Mouse (Mus musculus) CD4-positive, CD25-positive, alpha-beta regulatory T cell, adult 4 months (primary cell): ENCODE results near the gene Hist1h2bk. TPM values are rescaled to one million over a fixed set of nuclear protein-coding genes. Genes with fewer than 3 reads are reported as not detected.
A peak's percentile ranks its signal among the peaks of the same experiment; 100 is the strongest.
"Not testable (repeated sequence)": the region's sequence is repeated elsewhere in the genome, so short reads cannot be mapped to it uniquely, and the experiment has no call there.

Experiments used
- ATAC-seq: one replicate; pipeline ENCODE4 v1.8.0; 2017
- polyA plus RNA-seq, 2 experiments: library from polyadenylated mRNA; unstranded; fragments of 100-300 nt; shearing (Covaris generic); gene quantifications; one replicate each; pipeline ENCODE4 v1.2.1; 2017

Hist1h2bk gene
- polyA plus RNA-seq, 2 experiments from 2014 or later = 4.8 TPM; not detected in 1

DNA sequence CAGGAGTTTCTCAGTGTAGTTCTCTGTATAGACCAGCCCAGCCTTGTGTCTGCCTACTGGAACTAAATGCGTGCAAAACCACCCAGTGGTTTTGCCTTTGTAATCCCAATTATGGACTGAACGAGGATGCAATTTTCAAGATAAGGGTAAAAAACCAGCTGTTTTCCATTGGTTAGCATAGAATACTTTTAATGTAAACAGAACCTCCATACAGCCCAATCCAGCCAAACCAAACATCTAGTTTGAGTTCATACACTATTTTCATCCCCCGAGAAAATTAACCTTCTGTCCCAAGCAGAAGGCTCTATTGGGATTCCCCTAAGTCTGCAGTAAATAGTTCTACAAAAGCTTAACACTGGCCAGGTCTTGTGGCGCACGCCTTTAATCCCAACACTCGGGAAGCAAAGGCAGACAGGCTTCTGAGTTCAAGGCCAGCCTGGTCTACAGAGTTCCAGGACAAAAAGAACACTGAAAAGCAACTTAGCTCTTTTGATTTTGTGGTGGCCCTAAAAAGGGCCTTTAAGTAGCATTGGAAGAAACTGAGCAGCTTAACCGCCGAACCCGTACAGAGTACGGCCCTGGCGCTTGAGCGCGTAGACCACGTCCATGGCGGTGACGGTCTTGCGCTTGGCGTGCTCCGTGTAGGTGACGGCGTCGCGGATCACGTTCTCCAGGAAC, 4.9 kb downstream of the Hist1h2bk start:
- no peak for ATAC-seq

DNA sequence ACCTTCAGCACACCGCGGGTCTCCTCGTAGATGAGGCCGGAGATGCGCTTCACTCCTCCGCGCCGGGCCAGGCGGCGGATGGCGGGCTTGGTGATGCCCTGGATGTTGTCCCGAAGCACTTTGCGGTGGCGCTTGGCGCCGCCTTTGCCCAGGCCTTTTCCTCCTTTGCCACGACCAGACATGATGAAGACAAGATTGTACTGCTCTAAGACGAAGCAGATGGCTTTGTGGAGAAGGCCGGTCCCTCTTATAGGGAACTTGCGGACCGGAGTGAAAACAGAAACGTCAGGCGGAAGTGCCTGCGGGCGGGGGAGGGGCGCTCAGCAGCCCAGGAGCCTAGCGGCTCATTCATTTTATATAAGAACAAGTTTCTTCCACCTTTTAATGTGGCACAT, 5.5 kb downstream of the Hist1h2bk start, which contains the start of gene Hist1h4i:
Hist1h4i (minus strand) TSS at position 221 of the 395 bp plus-strand sequence.
- peak; percentile 64 for ATAC-seq

GRCm38 (mm10) chr13:22041651-22042567, 6.2 kb downstream of the Hist1h2bk start:
- no peak for ATAC-seq

DNA sequence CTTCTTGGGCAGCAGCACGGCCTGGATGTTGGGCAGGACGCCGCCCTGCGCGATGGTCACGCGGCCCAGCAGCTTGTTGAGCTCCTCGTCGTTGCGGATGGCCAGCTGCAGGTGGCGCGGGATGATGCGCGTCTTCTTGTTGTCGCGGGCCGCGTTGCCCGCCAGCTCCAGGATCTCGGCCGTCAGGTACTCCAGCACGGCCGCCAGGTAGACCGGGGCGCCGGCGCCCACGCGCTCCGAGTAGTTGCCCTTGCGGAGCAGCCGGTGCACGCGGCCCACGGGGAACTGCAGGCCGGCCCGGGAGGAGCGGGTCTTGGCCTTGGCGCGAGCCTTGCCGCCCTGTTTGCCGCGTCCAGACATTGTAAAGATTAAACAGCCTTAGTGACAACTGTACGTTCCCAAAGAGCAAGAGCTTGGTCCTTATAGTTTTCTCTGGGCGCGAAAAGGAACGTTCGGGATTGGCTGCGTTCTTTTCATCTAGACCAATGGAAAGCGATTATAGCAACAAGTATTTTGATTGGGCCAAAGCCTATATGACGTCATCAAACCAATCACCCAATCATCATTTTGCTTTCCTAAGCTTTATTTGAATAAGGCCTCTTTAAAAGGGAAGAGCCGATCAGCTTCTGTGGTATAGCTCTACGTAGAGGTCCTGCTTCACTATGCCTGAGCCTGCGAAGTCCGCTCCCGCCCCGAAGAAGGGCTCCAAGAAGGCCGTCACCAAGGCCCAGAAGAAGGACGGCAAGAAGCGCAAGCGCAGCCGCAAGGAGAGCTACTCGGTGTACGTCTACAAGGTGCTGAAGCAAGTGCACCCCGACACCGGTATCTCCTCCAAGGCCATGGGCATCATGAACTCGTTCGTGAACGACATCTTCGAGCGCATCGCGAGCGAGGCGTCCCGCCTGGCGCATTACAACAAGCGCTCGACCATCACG, 7.2 kb downstream of the Hist1h2bk start, which contains the start of the genes Hist1h2ag and Hist1h2bj:
Hist1h2ag (minus strand) TSS at position 377 of the 935 bp plus-strand sequence.
Hist1h2bj (plus strand) TSS at position 647 of the 935 bp plus-strand sequence.
- ATAC-seq = peak; percentile 90

DNA sequence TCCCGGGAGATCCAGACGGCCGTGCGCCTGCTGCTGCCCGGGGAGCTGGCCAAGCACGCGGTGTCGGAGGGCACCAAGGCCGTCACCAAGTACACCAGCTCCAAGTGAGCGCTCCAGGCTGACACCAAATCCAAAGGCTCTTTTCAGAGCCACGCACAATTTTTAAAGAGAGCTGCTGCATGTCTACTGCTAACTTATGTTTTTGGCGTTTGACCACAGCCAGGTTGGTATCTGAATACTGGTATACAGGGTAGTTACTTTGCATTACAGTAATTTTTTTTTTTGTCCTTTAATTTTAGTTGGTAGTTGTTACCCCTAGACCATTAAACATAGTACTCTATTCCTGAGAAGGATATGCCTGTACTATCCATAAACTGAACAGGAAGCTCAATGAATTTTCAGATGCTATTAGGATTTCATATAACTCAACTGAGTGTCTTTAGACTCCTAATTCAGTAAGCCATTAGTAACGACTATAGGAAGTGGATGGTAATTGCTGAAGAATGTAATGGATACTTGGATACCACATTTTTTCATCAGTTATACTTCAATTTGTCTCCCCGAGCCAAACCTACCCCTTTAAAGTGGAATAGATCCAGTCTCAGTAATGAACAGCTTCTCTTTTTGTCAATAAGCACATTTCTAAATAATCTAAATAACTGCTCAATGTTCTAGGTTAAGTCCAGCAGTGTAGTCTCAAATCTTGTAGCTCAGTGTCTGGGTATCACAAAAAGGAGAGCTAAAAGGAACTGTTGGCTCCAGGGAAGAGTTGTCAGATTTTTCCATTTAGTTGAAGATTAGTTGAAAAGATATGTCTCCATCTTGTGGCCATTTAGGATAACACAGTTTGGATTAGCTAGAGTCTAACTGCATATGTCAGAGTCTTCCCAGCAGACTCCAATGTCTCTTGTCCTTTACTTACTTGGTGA, 8.1 kb downstream of the Hist1h2bk start:
- no peak for ATAC-seq

- no peak for ATAC-seq
Measured at GRCm38 (mm10) chr13:22044432-22045155, 8.9 kb downstream of the Hist1h2bk start.

DNA sequence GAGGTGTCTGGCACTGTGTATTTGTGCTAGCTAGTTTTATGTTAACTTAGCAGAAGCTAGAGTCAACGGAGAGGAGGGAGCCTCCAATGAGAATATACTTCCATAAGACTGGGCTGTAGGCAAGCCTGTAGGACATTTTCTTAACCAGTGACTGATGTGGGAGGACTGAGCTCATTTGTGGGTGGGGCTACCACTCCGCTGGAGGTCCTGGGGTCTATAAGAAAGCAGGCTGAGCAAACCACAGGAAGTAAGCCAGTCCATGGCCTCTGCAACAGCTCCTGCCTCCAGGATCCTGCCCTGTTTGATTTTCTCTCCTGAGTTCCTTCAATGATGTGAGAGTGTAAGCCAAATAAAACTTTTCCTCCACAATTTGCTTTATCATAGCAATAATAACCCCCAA, 9.6 kb downstream of the Hist1h2bk start:
- ATAC-seq = no peak

- no peak for ATAC-seq
Measured at GRCm38 (mm10) chr13:22049041-22049440, 13.4 kb downstream of the Hist1h2bk start.

- ATAC-seq = peak; percentile 59
Measured at GRCm38 (mm10) chr13:22049737-22050440, 14.2 kb downstream of the Hist1h2bk start.

GRCm38 (mm10) chr13:22050591-22051522, 15.2 kb downstream of the Hist1h2bk start:
- peak; percentile 92 for ATAC-seq

- no peak for ATAC-seq
Measured at GRCm38 (mm10) chr13:22051523-22051859, 15.8 kb downstream of the Hist1h2bk start.

DNA sequence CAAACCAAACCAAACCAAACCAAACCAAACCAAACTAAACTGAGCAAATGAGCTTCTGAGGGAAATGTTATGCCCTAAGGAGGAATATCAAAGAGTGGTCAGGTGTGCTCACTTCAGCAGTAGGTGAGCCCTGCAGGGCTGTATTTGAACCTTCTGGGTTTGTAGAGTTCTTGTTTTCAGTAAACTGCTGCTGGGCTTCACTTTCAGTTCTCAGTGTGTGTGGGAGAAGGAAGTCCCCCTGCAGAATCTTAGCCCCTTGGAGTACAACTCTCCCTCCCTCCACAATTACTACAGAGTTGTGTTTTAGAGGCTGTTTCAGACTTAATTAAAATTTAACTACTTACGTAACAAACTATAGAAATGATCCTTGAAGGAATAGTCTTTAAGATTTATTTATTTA, 18.1 kb downstream of the Hist1h2bk start:
- no peak for ATAC-seq

DNA sequence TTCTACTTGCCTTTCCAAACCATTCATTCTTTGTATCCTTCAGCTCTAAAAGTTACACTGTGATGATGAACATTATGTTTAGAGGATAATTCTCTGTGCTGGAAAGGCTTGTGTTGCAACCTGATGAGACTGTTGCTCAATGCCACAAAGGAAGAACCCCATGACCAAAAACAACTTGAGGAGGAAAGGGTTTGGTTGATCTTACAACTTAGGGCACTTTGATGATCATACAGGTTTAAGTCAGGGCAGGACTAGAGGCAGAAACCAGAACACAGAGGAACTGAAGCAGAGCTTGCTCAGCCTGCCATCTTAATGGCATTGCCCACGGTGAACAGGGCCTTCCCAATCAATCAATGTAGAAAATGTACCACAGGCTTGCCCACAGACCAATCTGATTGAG, 25.8 kb downstream of the Hist1h2bk start:
- ATAC-seq = no peak

GRCm38 (mm10) chr13:22063468-22063867, 27.8 kb downstream of the Hist1h2bk start:
- ATAC-seq = no peak

GRCm38 (mm10) chr13:22084140-22084539, 48.5 kb downstream of the Hist1h2bk start, which contains the start of gene Vmn1r188:
Gene Vmn1r188 (plus strand): TSS chr13:22084440.
- ATAC-seq = not testable (repeated sequence)
